Mouse (Mus musculus) heart, postnatal 25 days (tissue): ENCODE data around the gene Gipc3. TPM values are rescaled to one million over a fixed set of nuclear protein-coding genes. Genes with fewer than 3 reads are reported as not detected.

Experiments
- DNase-seq: peaks from one replicate; pipeline ENCODE4 v3.0.0; 2022; ENCODE audit warnings: low spot score
- intact Hi-C: fragments of 180-260 bp; cut with DNase I; formaldehyde crosslinking; loops from one replicate; pipeline ENCODE4 v1.15.1; 2025
- total RNA-seq, 2 experiments: library from RNA; stranded (reverse); gene quantifications; 2 replicates each; pipeline ENCODE4 v1.2.3; 2021

Gipc3 gene
- 1 to 10 TPM; 4.8 to 5.4 TPM for total RNA-seq

GRCm38 (mm10) chr10:81342686-81343505, at the start of gene Gipc3:
TSS of gene Gipc3 (minus strand) at chr10:81343266.
- DNase-seq = no peak
- intact Hi-C loops = loop anchor here (2.0 kb wide), 1 partner anchor 20 kb away; no protein-coding TSS in a partner anchor

GRCm38 (mm10) chr10:81392781-81393185, 49.7 kb upstream of the Gipc3 start, which contains the start of gene Smim24:
TSS of gene Smim24 (plus strand) at chr10:81393051.
- intact Hi-C loops = no loop called here
- DNase-seq = no peak

- DNase-seq = no peak
- intact Hi-C loops = no loop called here
Observed at GRCm38 (mm10) chr10:81392270-81392669, 49.2 kb upstream of the Gipc3 start.

GRCm38 (mm10) chr10:81390678-81390965, 47.6 kb upstream of the Gipc3 start:
- no peak for DNase-seq
- intact Hi-C loops = no loop called here

GRCm38 (mm10) chr10:81389801-81390677, 47.0 kb upstream of the Gipc3 start:
- DNase-seq = no peak
- intact Hi-C loops = loop anchor here (1.0 kb wide), 1 partner anchor 60 kb away; no protein-coding TSS in a partner anchor

DNA sequence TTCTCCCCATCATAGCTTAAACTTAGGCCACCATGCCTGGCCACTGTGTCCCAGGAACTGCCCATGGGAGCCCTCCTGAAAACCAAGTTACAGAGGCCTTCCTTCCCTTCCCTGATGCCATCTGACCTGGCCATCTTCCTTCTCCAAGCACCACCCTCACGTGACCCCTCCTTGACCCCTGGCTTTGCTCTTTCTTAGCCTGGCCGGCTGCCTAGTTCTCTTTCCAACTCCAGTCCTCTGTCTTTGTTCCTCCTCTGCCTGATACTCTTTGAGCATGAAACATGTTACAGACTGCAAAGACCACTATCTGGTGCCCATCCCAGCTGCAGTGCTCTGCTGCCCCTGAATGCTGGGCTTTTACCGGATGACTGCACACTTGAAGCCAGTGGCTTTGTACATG, 46.3 kb upstream of the Gipc3 start:
- intact Hi-C loops = loop anchor here (1.0 kb wide), 1 partner anchor 61 kb away; no protein-coding TSS in a partner anchor
- no peak for DNase-seq

GRCm38 (mm10) chr10:81388505-81389055, 45.5 kb upstream of the Gipc3 start, which contains the start of gene Gm48552:
TSS of gene Gm48552 (plus strand) at chr10:81389005.
- intact Hi-C loops = loop anchor here (1.0 kb wide), 1 partner anchor 62 kb away; no protein-coding TSS in a partner anchor
- no peak for DNase-seq

DNA sequence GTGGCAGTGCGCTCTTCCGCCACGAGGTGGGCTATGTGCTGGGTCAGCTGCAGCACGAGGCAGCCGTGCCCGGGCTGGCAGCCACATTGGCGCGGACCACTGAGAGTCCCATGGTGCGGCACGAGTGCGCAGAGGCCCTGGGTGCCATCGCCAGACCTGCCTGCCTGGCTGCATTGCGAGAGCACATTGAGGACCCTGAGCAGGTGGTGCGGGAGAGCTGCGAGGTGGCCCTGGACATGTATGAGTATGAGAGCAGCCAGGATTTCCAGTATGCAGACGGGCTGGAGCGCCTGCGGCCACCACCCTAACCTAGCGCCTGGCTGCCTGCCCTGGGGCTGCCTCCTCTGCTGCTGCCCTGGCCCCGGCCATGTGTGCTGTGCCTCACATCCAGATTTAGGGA, 44.6 kb upstream of the Gipc3 start:
- no peak for DNase-seq
- intact Hi-C loops = no loop called here

DNA sequence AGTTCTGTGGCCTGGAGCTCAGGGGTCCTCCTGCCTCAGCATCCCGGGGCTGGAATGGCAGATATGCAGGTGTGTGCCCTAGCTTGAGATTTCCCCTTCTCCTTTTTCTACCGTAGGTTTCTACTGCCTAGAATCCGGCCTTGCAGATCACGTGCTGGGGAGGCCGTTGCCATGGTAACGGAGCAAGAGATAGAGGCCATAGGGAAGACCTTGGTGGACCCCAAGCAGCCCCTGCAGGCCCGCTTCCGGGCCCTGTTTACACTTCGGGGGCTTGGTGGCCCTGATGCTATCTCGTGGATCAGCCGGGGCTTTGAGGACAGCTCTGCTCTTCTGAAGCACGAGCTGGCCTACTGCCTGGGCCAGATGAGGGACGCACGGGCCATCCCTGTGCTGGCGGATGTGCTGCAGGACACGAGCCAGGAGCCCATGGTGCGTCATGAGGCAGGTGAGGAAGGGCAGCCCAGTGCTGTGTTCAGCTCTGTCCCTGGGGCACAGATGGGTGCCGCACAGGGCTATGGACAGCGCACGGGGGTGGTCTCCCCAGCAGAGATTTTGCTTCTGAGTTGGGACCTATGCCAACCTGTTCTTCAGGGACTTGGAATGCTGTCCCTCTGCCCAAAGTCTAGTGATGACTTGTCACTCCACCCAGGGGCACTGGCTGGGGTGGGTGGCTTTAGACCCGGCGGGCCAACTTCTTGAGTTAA, 42.7 kb upstream of the Gipc3 start:
- intact Hi-C loops = no loop called here
- no peak for DNase-seq

DNA sequence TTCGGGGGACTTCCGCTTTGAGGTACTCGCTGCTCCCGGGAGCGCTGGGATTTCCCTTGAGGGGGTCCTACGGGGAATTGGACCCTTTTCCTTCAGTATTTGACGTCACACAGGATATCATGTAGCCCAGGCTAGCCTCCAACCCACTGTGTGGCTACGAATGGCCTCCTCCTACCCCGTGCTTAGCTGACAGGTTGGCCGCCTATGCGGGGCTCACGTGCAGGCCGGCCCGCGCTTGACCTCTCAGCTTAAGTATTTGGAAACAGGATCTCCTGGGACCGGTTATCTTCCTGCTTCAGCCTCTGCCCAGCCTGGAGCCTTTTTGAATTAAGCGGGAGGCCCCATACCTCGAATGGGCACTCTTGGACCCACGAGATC, 41.5 kb upstream of the Gipc3 start:
- intact Hi-C loops = no loop called here
- no peak for DNase-seq

DNA sequence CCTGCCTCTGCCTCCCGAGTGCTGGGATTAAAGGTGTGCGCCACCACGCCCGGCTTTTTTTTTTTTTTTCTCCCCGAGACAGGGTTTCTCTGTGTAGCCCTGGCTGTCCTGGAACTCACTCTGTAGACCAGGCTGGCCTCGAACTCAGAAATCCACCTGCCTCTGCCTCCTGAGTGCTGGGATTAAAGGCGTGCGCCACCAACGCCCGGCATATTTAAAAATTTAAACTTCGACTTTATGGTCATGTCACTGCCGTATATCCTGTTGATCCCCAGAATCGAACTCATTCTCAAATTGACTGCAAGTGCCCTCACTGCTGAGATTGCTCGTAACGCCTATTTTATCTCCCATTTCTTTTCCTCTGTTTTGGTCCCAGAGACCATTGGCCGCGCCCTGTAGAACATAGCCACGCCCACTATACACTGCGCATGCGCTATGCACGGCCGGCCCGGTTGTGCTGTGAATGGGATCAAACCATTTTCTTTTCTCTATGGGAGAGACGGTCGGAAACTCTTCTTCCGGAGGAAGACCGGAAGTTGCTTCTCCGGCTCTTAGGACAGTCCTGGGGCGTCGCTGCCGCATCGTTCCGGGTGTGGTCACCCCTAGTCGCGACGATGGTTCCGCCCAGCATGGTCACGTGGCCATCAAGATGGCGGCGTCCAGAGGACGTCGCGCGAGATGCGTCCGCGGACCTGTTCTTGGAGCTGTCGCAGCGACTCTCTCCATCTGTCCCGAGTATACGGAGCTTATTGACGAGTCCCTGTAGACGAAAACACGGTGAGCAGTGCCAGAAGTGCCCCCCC, 40.9 kb upstream of the Gipc3 start, which contains the start of the genes Dohh and Gm48551:
Dohh (plus strand) TSS at position 627 of the 803 bp plus-strand sequence.
Gm48551 (plus strand) TSS at position 665 of the 803 bp plus-strand sequence.
- peak; percentile 97 for DNase-seq
- intact Hi-C loops = no loop called here

DNA sequence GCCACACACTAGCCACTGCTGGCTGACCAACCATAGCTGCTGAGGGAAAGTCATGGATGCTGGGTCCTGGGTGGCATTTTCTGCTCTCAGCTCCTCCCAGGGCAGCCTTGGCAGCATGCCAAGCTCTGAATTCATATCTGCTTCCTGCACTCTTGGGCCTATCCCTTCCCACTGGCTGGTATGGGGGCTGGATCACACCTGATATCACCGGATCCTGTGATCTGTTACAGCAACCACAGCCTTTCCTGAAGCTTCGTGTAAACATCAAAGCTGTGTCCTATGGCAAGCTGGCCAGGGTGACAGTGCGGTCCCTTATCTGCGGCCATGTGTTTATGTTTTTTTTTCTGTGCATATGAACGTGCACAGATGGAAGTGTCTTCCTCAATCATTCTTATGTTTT, 39.0 kb upstream of the Gipc3 start:
- intact Hi-C loops = no loop called here
- no peak for DNase-seq

GRCm38 (mm10) chr10:81379809-81380378, 36.8 kb upstream of the Gipc3 start:
- intact Hi-C loops = no loop called here

DNA sequence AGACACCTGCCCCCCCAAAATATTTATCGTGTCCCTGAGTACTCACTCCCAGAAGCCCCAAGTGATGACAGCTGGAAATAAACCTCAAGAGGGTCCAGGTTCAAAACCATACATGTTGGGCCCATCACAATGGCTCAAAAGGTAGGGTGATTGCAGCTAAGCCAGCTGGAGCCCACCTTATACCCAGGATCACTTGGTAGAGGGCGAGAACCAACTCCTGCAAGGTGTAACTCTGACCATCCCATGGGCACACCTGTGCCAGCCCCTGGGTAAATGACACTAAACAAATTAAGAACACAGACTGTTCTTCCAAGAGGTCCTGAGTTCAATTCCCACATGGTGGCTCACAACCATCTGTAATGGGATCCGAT, 36.1 kb upstream of the Gipc3 start:
- intact Hi-C loops = no loop called here
- no peak for DNase-seq

More at GRCm38 (mm10) chr10:81379809-81380378, 36.8 kb upstream of the Gipc3 start:
- no peak for DNase-seq

GRCm38 (mm10) chr10:81378553-81379182, 35.6 kb upstream of the Gipc3 start:
- peak; percentile 100 for DNase-seq
- intact Hi-C loops = no loop called here

GRCm38 (mm10) chr10:81377793-81378552, 34.9 kb upstream of the Gipc3 start, which contains the start of gene Fzr1:
TSS of gene Fzr1 (minus strand) at chr10:81378516.
- DNase-seq = no peak
- intact Hi-C loops = no loop called here

- intact Hi-C loops = no loop called here
- no peak for DNase-seq
Observed at GRCm38 (mm10) chr10:81377362-81377664, 34.2 kb upstream of the Gipc3 start.
